7 mouse cellular contexts compared by ENCODE assay signal in the genomic region with DNA sequence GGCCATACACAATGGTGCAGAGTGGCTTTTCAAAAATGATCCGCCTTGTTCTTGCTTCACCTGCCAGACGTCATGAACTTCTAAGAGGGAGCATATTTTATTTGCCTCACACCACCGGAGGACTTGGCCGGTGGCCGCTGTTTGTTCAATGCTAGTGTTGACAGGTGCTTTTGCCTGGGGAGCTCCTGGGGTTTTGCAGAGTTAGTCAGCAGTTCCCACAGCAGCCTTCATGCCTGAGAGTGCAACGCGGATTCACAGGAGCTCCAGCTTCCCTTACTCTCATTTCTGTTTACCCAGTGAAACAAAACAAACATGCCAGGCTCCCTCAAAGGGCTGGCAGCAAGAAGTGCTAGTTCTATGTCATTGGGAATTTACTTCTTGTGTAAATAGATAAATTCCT.
DNase-seq lines count a peak whose midpoint lies in the region; ATAC-seq lines count a peak whose summit lies in the region.

No protein-coding gene starts in this region.

- H3K9ac ChIP-seq in neural tube, embryonic 11.5 days (ENCODE audit: low read length) = no peak overlapping the region
- H3K9ac ChIP-seq in neural tube, embryonic 15.5 days (replicated peaks) = no peak overlapping the region
- H3K9ac ChIP-seq in liver, embryonic 16.5 days (ENCODE audit: low read depth, low read length) = no peak overlapping the region

- no peaks in the 10 kb centered on the region for H3K4me1 ChIP-seq in neural tube, embryonic 11.5 days (ENCODE audit: control insufficient read depth, insufficient read depth, low read length)
- H3K4me1 ChIP-seq in neural tube, embryonic 15.5 days = 0 out of 2 replicates have a peak, but pooled peaks cover 5% of the 10 kb centered on the region
- H3K4me1 ChIP-seq in liver, embryonic 16.5 days (ENCODE audit: control insufficient read depth, low read depth, low read length) = no peaks in the 10 kb centered on the region

- no peak overlapping the region for H3K27ac ChIP-seq in neural tube, embryonic 11.5 days (ENCODE audit: low read depth, low read length)
- no peak overlapping the region for H3K27ac ChIP-seq in neural tube, embryonic 15.5 days (replicated peaks)
- H3K27ac ChIP-seq in liver, embryonic 16.5 days (ENCODE audit: low read length) = no peak overlapping the region

- peak; percentile 21 for DNase-seq in neural tube, embryonic 11.5 days (ENCODE audit: low spot score)
- DNase-seq in heart, adult 9 months (ENCODE audit: low spot score in 2 of 2) = peak; percentile 6 to 39
- peak; percentile 58 for DNase-seq in yolk sac, embryonic 10.5 days (ENCODE audit: low spot score)
- no peak for DNase-seq in embryo, embryonic 11 days

- H3K27me3 ChIP-seq in neural tube, embryonic 11.5 days (ENCODE audit: control insufficient read depth, insufficient read depth, low read length) = no peaks in the 10 kb centered on the region
- H3K27me3 ChIP-seq in neural tube, embryonic 15.5 days (replicated peaks) = no peaks in the 10 kb centered on the region
- H3K27me3 ChIP-seq in liver, embryonic 16.5 days (ENCODE audit: control insufficient read depth, insufficient read depth, low read depth, low read length) = no peaks in the 10 kb centered on the region

- no peak overlapping the region for H3K4me3 ChIP-seq in neural tube, embryonic 11.5 days (ENCODE audit: low read depth, low read length)
- H3K4me3 ChIP-seq in neural tube, embryonic 15.5 days (replicated peaks) = no peak overlapping the region
- no peak overlapping the region for H3K4me3 ChIP-seq in liver, embryonic 16.5 days (ENCODE audit: low read depth, low read length)

- H3K36me3 ChIP-seq in neural tube, embryonic 11.5 days (ENCODE audit: control insufficient read depth, insufficient read depth, low read length) = no peaks in the 10 kb centered on the region
- no peaks in the 10 kb centered on the region for H3K36me3 ChIP-seq in neural tube, embryonic 15.5 days
- no peaks in the 10 kb centered on the region for H3K36me3 ChIP-seq in liver, embryonic 16.5 days (ENCODE audit: control insufficient read depth, insufficient read depth)

- no peaks in the 10 kb centered on the region for H3K9me3 ChIP-seq in neural tube, embryonic 11.5 days (ENCODE audit: control insufficient read depth, low read length)
- H3K9me3 ChIP-seq in neural tube, embryonic 15.5 days (replicated peaks) = no peaks in the 10 kb centered on the region
- no peaks in the 10 kb centered on the region for H3K9me3 ChIP-seq in liver, embryonic 16.5 days (replicated peaks; ENCODE audit: control insufficient read depth, low read length)

- no peak for ATAC-seq in neural tube, embryonic 11.5 days (ENCODE audit: insufficient read depth, low FRiP score, low TSS enrichment)
- ATAC-seq in neural tube, embryonic 15.5 days (ENCODE audit: low FRiP score) = no peak
- ATAC-seq in liver, embryonic 16.5 days (ENCODE audit: low read depth) = peak; percentile 84
- no peak for ATAC-seq in megakaryocyte-erythroid progenitor cell, adult 5-6 weeks (replicated peaks; ENCODE audit: low FRiP score, low TSS enrichment, poor library complexity, severe bottlenecking)

- WGBS in neural tube, embryonic 11.5 days = 50% methylated on average over 7 of the region's 7 CpGs
- 40% methylated on average over 7 of the region's 7 CpGs for WGBS in neural tube, embryonic 15.5 days
- WGBS in liver, embryonic 16.5 days (ENCODE audit: insufficient replicate concordance) = 45% methylated on average over 7 of the region's 7 CpGs

- H3K4me2 ChIP-seq in neural tube, embryonic 11.5 days (ENCODE audit: low read depth) = no peak overlapping the region
- no peak overlapping the region for H3K4me2 ChIP-seq in neural tube, embryonic 15.5 days
- 0 out of 2 replicates have a peak overlapping the region, but pooled peaks have one; percentile 20 for H3K4me2 ChIP-seq in liver, embryonic 16.5 days (ENCODE audit: low read depth, low read length)
